Mouse (Mus musculus) left cerebral cortex, postnatal 36 days (tissue): ENCODE measurements at regions not wholly inside any gene's neighbourhood (a gene's known extent, or its start where the extent isn't known, plus 50 kb on each side); places are given as distances from the start of the nearest gene placed in this dataset.

Experiments used
- DNase-seq, 2 experiments: peaks; one replicate each; pipeline ENCODE4 v3.0.0; 2021 to 2022; ENCODE audit warnings: low spot score in 2 of 2, mixed read lengths in 1 of 2
- intact Hi-C: fragments of 180-260 bp; cut with DNase I; formaldehyde crosslinking; loops from one replicate; pipeline ENCODE4 v1.15.1; 2025

DNA sequence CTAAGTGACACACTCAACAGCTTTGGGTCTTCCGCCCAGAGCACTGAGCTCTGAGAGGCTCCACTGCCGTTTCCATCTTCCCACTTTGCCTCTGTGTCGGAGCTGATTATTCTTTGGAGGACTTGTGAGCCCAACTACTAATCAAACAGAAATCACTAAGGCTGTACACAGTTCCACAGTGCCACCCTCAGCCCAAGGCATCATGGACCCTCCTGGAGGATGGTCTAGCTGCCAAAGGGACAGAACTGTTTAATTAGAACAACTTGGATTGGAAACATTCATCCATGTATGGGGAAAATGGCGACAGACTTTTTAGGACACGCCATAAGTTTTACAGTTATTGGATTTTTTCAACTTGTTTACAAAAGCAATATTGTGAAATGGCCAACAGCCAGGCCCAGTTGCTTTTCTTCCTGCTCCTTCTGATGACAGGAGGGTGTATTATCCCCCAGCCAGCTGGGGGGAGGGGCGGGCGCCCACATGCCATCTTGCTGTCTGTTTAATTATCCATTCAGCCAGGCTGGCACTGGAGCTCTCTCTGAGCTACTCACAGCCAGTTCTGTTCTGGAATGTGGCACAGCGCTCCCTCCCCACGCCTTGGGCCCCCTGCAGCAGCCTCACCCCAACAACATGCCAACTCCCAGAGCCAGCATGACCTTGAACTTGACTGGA is 98.4 kb upstream of the Smad3 start:
- intact Hi-C loops = no loop called here
- DNase-seq = peak; percentile 56 to 61

GRCm38 (mm10) chr9:63851809-63852208 is 94.0 kb upstream of the Smad3 start:
- no peak for DNase-seq
- intact Hi-C loops = no loop called here

GRCm38 (mm10) chr9:63850316-63850693 is 92.5 kb upstream of the Smad3 start:
- intact Hi-C loops = no loop called here

DNA sequence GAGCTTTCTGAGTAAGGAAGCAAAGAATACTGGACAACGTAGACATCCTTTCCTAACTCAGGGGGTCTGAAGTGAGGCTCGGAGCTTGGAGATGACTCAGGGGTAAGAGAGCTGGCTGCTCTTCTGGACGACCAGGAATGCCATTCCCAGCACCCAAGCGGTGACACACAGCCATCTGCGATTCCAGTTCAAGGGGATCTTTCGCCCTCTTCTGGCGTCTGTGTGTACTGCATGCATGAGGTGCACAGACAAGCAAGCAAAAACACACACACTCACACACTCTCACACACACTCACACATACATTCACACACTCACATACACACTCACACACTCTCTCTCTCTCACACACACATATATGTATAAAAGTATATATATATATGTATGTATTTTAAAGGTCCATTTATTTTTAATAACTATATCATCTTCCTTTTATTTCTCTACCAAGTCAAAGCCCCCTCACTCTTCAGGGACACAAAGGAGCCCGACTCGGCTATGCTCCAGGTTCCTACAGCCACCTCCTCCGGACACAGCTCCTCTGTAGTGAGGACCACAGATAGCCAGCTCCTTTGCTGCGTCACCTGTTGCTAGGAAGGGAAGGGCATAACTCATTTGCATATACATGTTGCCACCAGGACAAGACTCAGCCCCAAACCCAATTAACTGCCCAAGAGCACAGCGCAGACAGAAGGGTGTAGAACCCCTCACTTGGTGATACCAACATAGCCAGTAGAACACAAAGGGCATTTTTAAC is 91.9 kb upstream of the Smad3 start:
- intact Hi-C loops = loop anchor here (10.0 kb wide), 1 partner anchor 275 kb away; no protein-coding TSS in a partner anchor
- DNase-seq = no peak

More at GRCm38 (mm10) chr9:63850316-63850693, 92.5 kb upstream of the Smad3 start:
- DNase-seq = no peak

GRCm38 (mm10) chr9:63843883-63844485 is 86.2 kb upstream of the Smad3 start:
- peak; percentile 55 to 61 for DNase-seq
- intact Hi-C loops = loop anchor here (2.0 to 10.0 kb wide), 5 partner anchors 87 to 707 kb away; partner anchors contain the start of gene Smad3

- DNase-seq = no peak
- intact Hi-C loops = loop anchor here (5.0 to 10.0 kb wide), 4 partner anchors 86 to 706 kb away; partner anchors contain the start of gene Smad3
Measured at GRCm38 (mm10) chr9:63843431-63843830, 85.6 kb upstream of the Smad3 start.

- intact Hi-C loops = loop anchor here (5.0 to 10.0 kb wide), 4 partner anchors 84 to 704 kb away; partner anchors contain the start of gene Smad3
- DNase-seq = no peak
Measured at GRCm38 (mm10) chr9:63841102-63841501, 83.3 kb upstream of the Smad3 start.

DNA sequence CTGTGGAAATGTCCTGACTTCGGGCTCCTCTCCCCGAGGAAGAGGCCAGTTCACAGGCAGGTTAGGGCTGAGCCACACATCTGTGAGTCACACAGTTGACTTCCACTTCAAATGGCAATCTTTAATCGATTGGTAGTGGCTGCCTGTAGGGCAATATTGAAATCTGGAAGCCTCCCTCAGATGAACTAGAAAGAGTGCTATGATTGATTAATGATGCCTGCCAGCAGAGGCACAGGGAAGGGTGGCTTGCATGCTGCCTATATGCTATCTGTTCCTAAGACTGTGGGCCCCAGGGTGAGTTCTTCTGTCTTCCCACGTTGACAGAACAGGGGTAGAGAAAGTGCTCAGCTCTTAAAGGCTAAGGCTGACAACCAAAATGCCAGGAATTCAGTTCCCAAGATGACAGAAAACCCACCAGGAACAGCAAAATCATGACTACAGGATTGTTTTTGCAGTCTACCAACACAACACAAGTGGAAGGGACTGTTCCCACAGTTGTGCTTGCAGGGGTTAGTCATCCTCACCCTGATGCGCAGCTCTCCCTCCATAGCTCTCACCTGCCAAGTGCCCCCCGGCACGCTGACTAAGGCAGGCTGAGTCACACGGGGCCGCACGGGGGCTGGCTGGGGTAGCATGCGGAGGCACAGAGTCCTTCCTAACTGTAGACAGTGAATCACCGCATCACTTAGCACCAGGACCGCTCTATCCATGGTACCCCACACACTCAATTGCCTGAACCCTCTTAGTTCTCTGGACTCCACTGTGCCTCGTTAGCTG is 81.4 kb upstream of the Smad3 start:
- DNase-seq = peak; percentile 50 to 62
- intact Hi-C loops = no loop called here

- DNase-seq = peak in 1 of 2 experiments; percentile 34
- intact Hi-C loops = no loop called here
Measured at GRCm38 (mm10) chr9:63837552-63837951, 79.8 kb upstream of the Smad3 start.

DNA sequence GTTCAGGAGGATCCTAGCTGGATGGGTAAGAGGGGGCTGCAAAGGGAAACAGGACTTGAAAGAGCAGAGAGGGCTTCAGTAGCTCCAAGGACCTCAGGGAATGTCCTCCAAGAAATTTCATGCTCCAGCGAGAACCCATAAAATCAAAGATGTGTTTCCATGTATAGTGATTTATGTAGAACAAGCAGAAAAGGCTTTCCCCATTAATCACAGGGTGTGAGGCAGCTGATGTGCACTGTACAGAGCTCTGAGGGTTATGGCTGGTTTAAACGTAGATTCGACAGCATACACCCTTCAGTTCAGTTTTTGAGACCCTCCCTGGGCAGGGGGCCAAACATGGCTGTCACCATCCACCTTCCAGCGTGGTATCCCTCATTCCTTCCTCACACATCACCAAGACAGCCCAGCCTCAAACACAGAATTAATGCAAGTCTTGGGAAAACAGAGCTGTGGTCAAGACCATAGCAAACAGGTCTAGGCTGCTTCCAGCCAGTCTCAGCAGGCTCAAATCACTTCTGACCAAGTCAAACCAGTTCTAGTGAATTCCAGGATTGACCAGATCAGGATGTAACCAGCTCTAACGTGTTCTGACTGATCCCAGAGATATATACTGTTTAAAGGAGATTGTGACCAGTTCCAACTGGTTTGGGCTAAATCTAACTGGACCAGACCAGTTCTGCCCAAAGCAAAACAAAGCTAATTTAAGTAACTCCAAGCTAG is 78.9 kb upstream of the Smad3 start:
- DNase-seq = no peak
- intact Hi-C loops = no loop called here

GRCm38 (mm10) chr9:63836036-63836435 is 78.2 kb upstream of the Smad3 start:
- DNase-seq = no peak
- intact Hi-C loops = no loop called here

DNA sequence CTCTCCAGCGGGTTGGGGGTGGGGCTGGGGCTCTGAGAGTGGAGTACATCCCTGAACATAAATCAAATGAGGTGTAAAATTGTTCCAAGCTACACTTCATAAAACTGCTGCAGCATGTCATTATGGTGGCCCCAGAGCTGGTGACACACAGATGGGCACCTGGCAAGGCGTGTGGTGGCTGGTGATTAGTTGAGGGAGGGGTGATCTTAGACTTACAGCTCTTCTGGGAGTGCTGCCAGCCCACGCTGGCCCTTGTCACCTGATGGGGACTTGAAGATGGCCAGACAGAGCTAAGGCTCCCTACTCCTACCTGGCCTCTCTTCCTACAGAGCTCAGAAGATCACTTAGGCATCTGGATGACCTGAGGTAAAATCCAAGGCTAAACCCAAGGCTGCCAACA is 76.6 kb upstream of the Smad3 start:
- no peak for DNase-seq
- intact Hi-C loops = no loop called here

DNA sequence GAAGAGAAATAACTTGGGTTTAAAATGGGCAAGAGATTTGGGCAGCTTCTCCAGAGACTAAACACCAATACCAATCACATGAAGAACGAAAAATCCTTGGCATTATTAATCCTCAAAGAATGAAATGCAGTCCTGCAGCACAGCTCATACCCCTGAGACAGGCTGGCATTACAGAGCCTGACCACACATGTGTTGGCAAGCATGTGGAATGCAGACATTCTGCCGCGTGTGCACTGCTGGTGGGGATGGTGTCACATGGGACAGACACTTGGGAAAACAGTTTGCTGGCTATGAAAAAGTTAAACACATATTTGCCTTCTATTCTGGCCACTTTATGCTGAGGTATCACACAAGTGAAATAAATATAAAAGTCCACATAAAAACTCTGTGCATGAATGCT is 60.4 kb upstream of the Smad3 start:
- no peak for DNase-seq
- intact Hi-C loops = no loop called here

DNA sequence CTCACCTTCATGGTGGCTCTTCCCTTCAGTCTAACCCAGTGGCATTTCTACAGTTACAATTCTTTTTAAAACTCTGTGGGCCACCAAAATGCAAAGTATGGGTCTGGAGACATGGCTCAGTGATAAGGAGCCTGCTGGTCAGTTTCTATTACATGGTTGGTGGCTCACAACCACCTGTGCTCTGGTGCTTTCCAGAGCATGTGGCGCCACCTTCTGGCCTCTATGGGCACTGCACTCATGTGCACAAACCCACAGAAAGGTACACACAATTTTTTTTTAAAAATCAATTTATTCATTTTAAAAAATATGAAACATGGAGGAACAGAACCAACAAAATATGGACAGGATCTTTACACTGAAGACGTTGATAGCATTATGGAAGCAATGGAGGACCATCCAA is 58.7 kb upstream of the Smad3 start:
- intact Hi-C loops = no loop called here
- DNase-seq = no peak

GRCm38 (mm10) chr9:63809901-63810587 is 52.2 kb upstream of the Smad3 start:
- intact Hi-C loops = no loop called here
- no peak for DNase-seq
